Comparison of ENCODE assay signal across 11 mouse cellular contexts in genomic region chr7:45342081-45342480, GRCm38 (mm10). TPM values are rescaled to one million over a fixed set of nuclear protein-coding genes. Genes with fewer than 3 reads are reported as not detected.
"Had no signal": no experiment of that assay in that cellular context is flagged by ENCODE, and none has a peak within 500 bp of the region (broad histone marks: within the 10 kb centered on the region; RNA-seq: fewer than 3 reads in every experiment).

No protein-coding gene starts in this region.

- H3K4me3 ChIP-seq: liver, embryonic 12.5 days; midbrain, embryonic 15.5 days; neural tube, embryonic 12.5 days had no signal

- H3K9ac ChIP-seq: liver, embryonic 12.5 days; lung, embryonic 14.5 days; midbrain, embryonic 15.5 days; neural tube, embryonic 12.5 days had no signal

- H3K27ac ChIP-seq: limb, embryonic 10.5 days; liver, embryonic 12.5 days; midbrain, embryonic 15.5 days; neural tube, embryonic 12.5 days had no signal

- H3K9me3 ChIP-seq: limb, embryonic 10.5 days; liver, embryonic 12.5 days; megakaryocyte, embryonic 14.5 days; midbrain, embryonic 15.5 days; neural tube, embryonic 12.5 days had no signal

- H3K36me3 ChIP-seq: limb, embryonic 10.5 days; liver, embryonic 12.5 days had no signal

- DNase-seq: thymus, adult 18-20 months had no signal

- ATAC-seq: midbrain, embryonic 15.5 days had no signal

- H3K4me2 ChIP-seq: midbrain, embryonic 11.5 days; neural tube, embryonic 12.5 days had no signal

RNA-seq across cellular contexts. Expression of gene Hrc, which starts 7.0 kb away (rescaled TPM):
- total RNA-seq: monocyte, adult 5-6 weeks; neutrophil, adult 5-6 weeks had no signal

RNA-seq across cellular contexts. Expression of gene Ppfia3, which starts 24.7 kb away (rescaled TPM):
- total RNA-seq: neutrophil, adult 5-6 weeks had no signal

RNA-seq across cellular contexts. Expression of gene Lin7b, which starts 28.3 kb away (rescaled TPM):
- total RNA-seq: monocyte, adult 5-6 weeks had no signal
- polyA plus RNA-seq: liver, embryonic 16.5 days had no signal
